Mouse (Mus musculus) neutrophil, adult 5-6 weeks (primary cell): ENCODE measurements around the gene Tex13a. TPM values are rescaled to one million over a fixed set of nuclear protein-coding genes. Genes with fewer than 3 reads are reported as not detected.

Source experiments
- ATAC-seq: fragments of 151-379, 151-347 bp; 2 replicates; pipeline ENCODE4 v1.8.0; 2017; ENCODE audit warnings: mild to moderate bottlenecking, moderate TSS enrichment; ENCODE audit not compliant: insufficient number of reproducible peaks, poor library complexity, low FRiP score, severe bottlenecking; ENCODE audit errors: extremely low read depth
- total RNA-seq: library from RNA; stranded (forward); fragments of 200-1000 nt; gene quantifications from 2 replicates; pipeline ENCODE4 v1.2.3, GENCODE M21; 2017

Tex13a gene
- total RNA-seq: not detected in 2 replicates

DNA sequence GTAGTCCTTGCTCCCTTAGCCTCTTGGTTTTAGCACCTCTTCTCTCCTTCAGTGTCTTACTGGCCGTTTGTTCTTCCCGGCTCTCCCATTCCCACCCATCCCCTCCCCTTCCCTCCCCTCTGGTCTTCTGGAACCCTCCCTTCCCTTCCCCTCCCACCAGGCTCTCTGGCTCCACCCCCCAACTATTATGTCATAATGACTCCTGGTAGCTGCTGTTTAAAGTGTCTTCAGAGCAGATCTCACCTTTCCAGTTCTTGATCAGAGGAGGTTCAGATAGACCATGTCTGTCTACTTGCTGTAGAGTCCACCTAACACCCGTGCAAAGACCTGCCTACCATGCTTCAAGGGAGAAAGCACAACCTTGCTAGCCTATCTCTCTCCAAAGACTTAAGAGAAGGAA is at the start of gene Tex13a:
Gene Tex13a, minus strand, starts transcription at position 101 of the 400 bp plus-strand sequence.
- no peak for ATAC-seq

DNA sequence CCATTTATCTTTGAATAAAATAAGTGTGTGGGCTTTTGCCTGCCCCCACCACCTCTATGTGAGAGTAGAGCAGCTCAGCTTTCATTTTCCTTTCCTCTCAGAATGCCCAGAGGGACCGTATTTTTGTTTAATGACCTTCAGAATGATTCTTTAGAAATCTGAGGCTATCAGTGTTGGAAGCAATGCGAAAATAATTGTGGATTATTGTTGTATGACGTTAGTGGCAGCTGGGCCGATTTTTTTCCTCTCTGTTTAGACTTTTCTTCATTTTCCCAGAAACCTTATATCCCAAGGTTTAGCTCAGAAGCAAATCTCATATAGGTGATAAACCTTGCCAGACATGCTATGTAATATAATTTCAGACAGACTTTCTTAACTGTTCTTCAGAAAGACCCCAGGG is 25.2 kb upstream of the Tex13a start:
- no peak for ATAC-seq

DNA sequence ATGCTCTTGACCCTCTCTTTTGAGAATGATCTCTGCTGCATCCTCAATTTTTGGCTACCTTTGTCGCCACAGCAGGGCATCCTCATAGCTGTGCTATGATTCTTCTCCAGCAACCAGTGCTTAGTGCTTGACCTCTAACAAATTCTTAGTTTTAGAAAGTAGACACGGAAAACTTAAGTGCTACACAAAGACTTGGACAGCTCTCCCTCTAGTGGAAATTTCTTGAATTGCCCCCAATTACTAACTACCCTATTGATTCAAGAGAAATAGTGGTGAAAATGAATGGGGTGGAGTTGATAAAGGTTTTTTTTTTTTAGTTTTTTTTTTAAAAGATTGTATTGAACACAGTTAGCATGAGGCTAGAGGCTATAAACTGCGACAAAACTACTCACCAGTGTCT is 39.2 kb downstream of the Tex13a start:
- no peak for ATAC-seq
